Mouse (Mus musculus): ENCODE results near the gene Itga3. TPM values are rescaled to one million over a fixed set of nuclear protein-coding genes. Genes with fewer than 3 reads are reported as not detected.

Itga3 gene
- total and polyA plus RNA-seq, 3 experiments = 5.8 to 53.0 (median 9.0) TPM

- dilution Hi-C loops (cut with MboI; ENCODE audit: extremely low pct_ligation_motif_present, extremely low pct_unique_long_range_greater_than_20kb, low sequenced_read_pairs) = no loop called here
- in situ Hi-C loops (cut with MboI; ENCODE audit: low pct_ligation_motif_present, low pct_unique_long_range_greater_than_20kb, low sequenced_read_pairs) = no loop called here
- Histone ChIP-seq H3K9ac (ENCODE audit: insufficient read depth, low read depth) (no peak overlapping the region), H3K79me2 (replicated peaks; ENCODE audit: control insufficient read depth, extremely low read depth, insufficient read depth, poor library complexity, severe bottlenecking) (no peaks in the 10 kb centered on the region), H3K4me1 (ENCODE audit: control insufficient read depth in 1 of 2, insufficient read depth in 2 of 2) (peaks cover 8 to 26% of the 10 kb centered on the region in 2 experiments), H3K4me3 (replicated peaks in 1 of 3; ENCODE audit: low read depth in 2 of 3, low read length in 2 of 3, poor library complexity in 1 of 3) (no peak overlapping the region), H3K9me3 (replicated peaks; ENCODE audit: low read length) (no peaks in the 10 kb centered on the region), H3K36me3 (replicated peaks in 1 of 2; ENCODE audit: control insufficient read depth in 1 of 2, insufficient read depth in 1 of 2, low read length in 1 of 2) (peaks cover 46 to 92% of the 10 kb centered on the region in 2 experiments), H3K27me3 (replicated peaks) (no peaks in the 10 kb centered on the region), H3K4me2 (ENCODE audit: insufficient read depth, low read depth, poor library complexity, severe bottlenecking) (no peak overlapping the region), H3K27ac (ENCODE audit: insufficient read depth, low read depth) (no peak overlapping the region)
- DNase-seq (ENCODE audit: extremely low read depth) = peak; percentile 70
- TF ChIP-seq MAFK (IDR thresholded peaks at IDR 0.05; ENCODE audit: insufficient replicate concordance, low read length) (no peak), TBP (conservative IDR thresholded peaks at IDR 0.05; ENCODE audit: low read depth, low read length) (no peak), GABPA (IDR thresholded peaks at IDR 0.05; ENCODE audit: insufficient replicate concordance, low read depth, low read length) (no peak), NRF1 (IDR thresholded peaks at IDR 0.05; ENCODE audit: low read depth, low read length) (peak; percentile 67), ELF1 (IDR thresholded peaks at IDR 0.05; ENCODE audit: low read depth, low read length) (no peak), CTCF (conservative IDR thresholded peaks at IDR 0.05 in 1 of 2, IDR thresholded peaks at IDR 0.05 in 1 of 2; ENCODE audit: low read depth in 2 of 2, low read length in 2 of 2) (peak; percentile 96 to 98), ZKSCAN1 (IDR thresholded peaks at IDR 0.05; ENCODE audit: borderline replicate concordance, low read depth, low read length) (no peak), CHD1 (IDR thresholded peaks at IDR 0.05; ENCODE audit: low read depth, low read length) (no peak), SIN3A (IDR thresholded peaks at IDR 0.05; ENCODE audit: low read length) (no peak), SMC3 (IDR thresholded peaks at IDR 0.05; ENCODE audit: low read depth, low read length) (peak; percentile 90), IRF4 (IDR thresholded peaks at IDR 0.05; ENCODE audit: low read depth, low read length) (no peak), MXI1 (IDR thresholded peaks at IDR 0.05; ENCODE audit: low read depth, low read length) (no peak), RAD21 (IDR thresholded peaks at IDR 0.05; ENCODE audit: low read depth, low read length) (peak; percentile 91)
These were observed 75.5 kb downstream of the Itga3 start for GRCm38 (mm10) chr11:95001058-95001457.

- no peak overlapping the region for H3K27ac ChIP-seq (ENCODE audit: insufficient read depth, low read depth)
- peaks cover 8 to 24% of the 10 kb centered on the region in 2 experiments for H3K4me1 ChIP-seq (ENCODE audit: control insufficient read depth in 1 of 2, insufficient read depth in 2 of 2)
- H3K9me3 ChIP-seq (replicated peaks; ENCODE audit: low read length) = no peaks in the 10 kb centered on the region
- dilution Hi-C loops (cut with MboI; ENCODE audit: extremely low pct_ligation_motif_present, extremely low pct_unique_long_range_greater_than_20kb, low sequenced_read_pairs) = no loop called here
- no peak overlapping the region for H3K4me2 ChIP-seq (ENCODE audit: insufficient read depth, low read depth, poor library complexity, severe bottlenecking)
- H3K36me3 ChIP-seq (replicated peaks in 1 of 2; ENCODE audit: control insufficient read depth in 1 of 2, insufficient read depth in 1 of 2, low read length in 1 of 2) = peaks cover 46 to 90% of the 10 kb centered on the region in 2 experiments
- no peak overlapping the region for H3K9ac ChIP-seq (ENCODE audit: insufficient read depth, low read depth)
- no peak for DNase-seq (ENCODE audit: extremely low read depth)
- TF ChIP-seq ETS1 (conservative IDR thresholded peaks at IDR 0.05; ENCODE audit: low read depth, low read length) = no peak
- no peak for TF ChIP-seq MEF2A (IDR thresholded peaks at IDR 0.05; ENCODE audit: borderline replicate concordance, low read depth, low read length)
- TF ChIP-seq EP300 (IDR thresholded peaks at IDR 0.05; ENCODE audit: low read length) = no peak
- TF ChIP-seq RCOR1 (conservative IDR thresholded peaks at IDR 0.05; ENCODE audit: low read depth, low read length) = no peak
- TF ChIP-seq MXI1 (IDR thresholded peaks at IDR 0.05; ENCODE audit: low read depth, low read length) = no peak
- TF ChIP-seq USF1 (IDR thresholded peaks at IDR 0.05; ENCODE audit: low read depth, low read length) = no peak
- no peak for TF ChIP-seq JUND (conservative IDR thresholded peaks at IDR 0.05; ENCODE audit: low read depth, low read length)
- no peak for TF ChIP-seq NRF1 (IDR thresholded peaks at IDR 0.05; ENCODE audit: low read depth, low read length)
- no peak for TF ChIP-seq ELF1 (IDR thresholded peaks at IDR 0.05; ENCODE audit: low read depth, low read length)
- no peak for TF ChIP-seq JUN (IDR thresholded peaks at IDR 0.05; ENCODE audit: insufficient read depth, low read depth, low read length)
- no peak for TF ChIP-seq RAD21 (IDR thresholded peaks at IDR 0.05; ENCODE audit: low read depth, low read length)
- TF ChIP-seq ZC3H11A (IDR thresholded peaks at IDR 0.05; ENCODE audit: low read depth, low read length) = no peak
- no peak for TF ChIP-seq TCF12 (IDR thresholded peaks at IDR 0.05; ENCODE audit: low read depth, low read length)
- TF ChIP-seq MAX (IDR thresholded peaks at IDR 0.05; ENCODE audit: low read length) = no peak
- TF ChIP-seq UBTF (IDR thresholded peaks at IDR 0.05; ENCODE audit: low read depth, low read length) = no peak
- no peak for TF ChIP-seq MAFK (IDR thresholded peaks at IDR 0.05; ENCODE audit: insufficient replicate concordance, low read length)
- TF ChIP-seq ZKSCAN1 (IDR thresholded peaks at IDR 0.05; ENCODE audit: borderline replicate concordance, low read depth, low read length) = no peak
- TF ChIP-seq HCFC1 (IDR thresholded peaks at IDR 0.05; ENCODE audit: low read depth, low read length) = no peak
- TF ChIP-seq ZMIZ1 (IDR thresholded peaks at IDR 0.05; ENCODE audit: low read depth, low read length) = no peak
- in situ Hi-C loops (cut with MboI; ENCODE audit: low pct_ligation_motif_present, low pct_unique_long_range_greater_than_20kb, low sequenced_read_pairs) = no loop called here
- no peak overlapping the region for H3K4me3 ChIP-seq (replicated peaks in 1 of 3; ENCODE audit: low read depth in 2 of 3, low read length in 2 of 3, poor library complexity in 1 of 3)
- no peaks in the 10 kb centered on the region for H3K27me3 ChIP-seq (replicated peaks)
- H3K79me2 ChIP-seq (replicated peaks; ENCODE audit: control insufficient read depth, extremely low read depth, insufficient read depth, poor library complexity, severe bottlenecking) = no peaks in the 10 kb centered on the region
These were observed 76.1 kb downstream of the Itga3 start for GRCm38 (mm10) chr11:95000548-95000947.

All from CH12.LX (cell line).